Mouse (Mus musculus) MEL (cell line): ENCODE measurements around the gene Hmg20a. TPM values are rescaled to one million over a fixed set of nuclear protein-coding genes. Genes with fewer than 3 reads are reported as not detected.

Experiments
- DNase-seq: peaks from one replicate; pipeline ENCODE4 v3.0.0; 2011; ENCODE audit warnings: low read depth, low spot score
- H3K27ac ChIP-seq: 2 replicates; pipeline ENCODE4 v1.5.1; 2012; ENCODE audit warnings: low read depth, mild to moderate bottlenecking, control low read depth, low read length, moderate library complexity; ENCODE audit not compliant: control insufficient read depth
- H3K27me3 ChIP-seq, 2 experiments: fragments of 150-350 bp in 1 of 2; sonication (generic) in 1 of 2; 2 replicates each; pipeline ENCODE4 v1.6.1; 2012; ENCODE audit warnings: low read length in 2 of 2, mild to moderate bottlenecking in 2 of 2, improper control_type of control experiment in 1 of 2, moderate library complexity in 1 of 2; ENCODE audit not compliant: insufficient read depth in 2 of 2, control insufficient read depth in 1 of 2
- H3K36me3 ChIP-seq, 2 experiments: 2 replicates each; pipeline ENCODE4 v1.6.1; 2012 to 2014; ENCODE audit warnings: low read length in 2 of 2, improper control_type of control experiment in 1 of 2, inconsistent platforms in 1 of 2, mild to moderate bottlenecking in 1 of 2; ENCODE audit not compliant: insufficient read depth in 2 of 2, control insufficient read depth in 1 of 2
- H3K4me1 ChIP-seq, 2 experiments: fragments of 150-350 bp in 1 of 2; sonication (generic) in 1 of 2; 2 replicates each; pipeline ENCODE4 v1.6.1; 2012; ENCODE audit warnings: low read length in 2 of 2, improper control_type of control experiment in 1 of 2, mild to moderate bottlenecking in 1 of 2; ENCODE audit not compliant: insufficient read depth in 2 of 2, control insufficient read depth in 1 of 2
- H3K4me3 ChIP-seq, 2 experiments: fragments of 150-350 bp in 1 of 2; sonication (generic) in 1 of 2; 2 replicates each; pipeline ENCODE4 v1.5.1; 2012; ENCODE audit warnings: low read depth in 2 of 2, low read length in 2 of 2, mild to moderate bottlenecking in 2 of 2, moderate library complexity in 2 of 2, control low read depth in 1 of 2, improper control_type of control experiment in 1 of 2; ENCODE audit not compliant: control insufficient read depth in 1 of 2, insufficient read depth in 1 of 2
- H3K79me2 ChIP-seq: 2 replicates; pipeline ENCODE4 v1.6.1; 2012; ENCODE audit warnings: mild to moderate bottlenecking, low read length, moderate library complexity; ENCODE audit not compliant: control insufficient read depth, poor library complexity, insufficient read depth
- H3K9ac ChIP-seq: 2 replicates; pipeline ENCODE4 v1.6.1; 2012; ENCODE audit warnings: low read depth, mild to moderate bottlenecking, control low read depth, low read length, moderate library complexity; ENCODE audit not compliant: control insufficient read depth, poor library complexity, severe bottlenecking
- H3K9me3 ChIP-seq: fragments of 150-350 bp; sonication (generic); replicated peaks from 2 replicates; pipeline ENCODE4 v1.6.1; 2012; ENCODE audit warnings: mild to moderate bottlenecking, low read length, improper control_type of control experiment, moderate library complexity; ENCODE audit not compliant: insufficient read depth
- BHLHE40 ChIP-seq: IDR thresholded peaks from 2 replicates; pipeline ENCODE4 v1.6.1; 2012; ENCODE audit warnings: low read depth, mild to moderate bottlenecking, inconsistent platforms, low read length, improper control_type of control experiment, borderline replicate concordance
- CHD2 ChIP-seq: IDR thresholded peaks from 2 replicates; pipeline ENCODE4 v1.6.1; 2011; ENCODE audit warnings: low read length, improper control_type of control experiment
- E2F4 ChIP-seq: IDR thresholded peaks from 2 replicates; pipeline ENCODE4 v1.6.1; 2011; ENCODE audit warnings: low read depth, low read length, improper control_type of control experiment, borderline replicate concordance
- GABPA ChIP-seq: IDR thresholded peaks from 2 replicates; pipeline ENCODE4 v1.6.1; 2012; ENCODE audit warnings: low read depth, mild to moderate bottlenecking, inconsistent platforms, low read length, improper control_type of control experiment, moderate library complexity
- HCFC1 ChIP-seq: IDR thresholded peaks from 2 replicates; pipeline ENCODE4 v1.6.1; 2012; ENCODE audit warnings: low read depth, mild to moderate bottlenecking, inconsistent platforms, low read length, improper control_type of control experiment, moderate library complexity
- MAFK ChIP-seq: IDR thresholded peaks from 2 replicates; pipeline ENCODE4 v1.6.1; 2011; ENCODE audit warnings: low read depth, mild to moderate bottlenecking, low read length, improper control_type of control experiment, borderline replicate concordance
- MAZ ChIP-seq: IDR thresholded peaks from 2 replicates; pipeline ENCODE4 v1.6.1; 2012; ENCODE audit warnings: low read depth, mild to moderate bottlenecking, inconsistent platforms, low read length, improper control_type of control experiment
- MEF2A ChIP-seq: IDR thresholded peaks from 2 replicates; pipeline ENCODE4 v1.6.1; 2014; ENCODE audit warnings: low read depth, mild to moderate bottlenecking, inconsistent platforms, low read length, improper control_type of control experiment; ENCODE audit not compliant: poor library complexity, insufficient replicate concordance, severe bottlenecking; ENCODE audit errors: extremely low read depth
- MYC ChIP-seq: IDR thresholded peaks from 2 replicates; pipeline ENCODE4 v1.6.1; 2011; ENCODE audit warnings: low read depth, mild to moderate bottlenecking, low read length, improper control_type of control experiment, moderate library complexity
- NRF1 ChIP-seq: IDR thresholded peaks from 2 replicates; pipeline ENCODE4 v1.6.1; 2014; ENCODE audit warnings: low read depth, mild to moderate bottlenecking, inconsistent platforms, low read length, improper control_type of control experiment, moderate library complexity; ENCODE audit not compliant: poor library complexity, insufficient read depth, severe bottlenecking
- POLR2A ChIP-seq, 2 experiments: IDR thresholded peaks; 2 replicates each; pipeline ENCODE4 v1.6.1; 2011 to 2012; ENCODE audit warnings: low read length in 2 of 2, mild to moderate bottlenecking in 2 of 2, control low read depth in 1 of 2, improper control_type of control experiment in 1 of 2, low read depth in 1 of 2, moderate library complexity in 1 of 2; ENCODE audit not compliant: control insufficient read depth in 1 of 2, insufficient read depth in 1 of 2, poor library complexity in 1 of 2
- POLR2AphosphoS2 ChIP-seq: IDR thresholded peaks from 2 replicates; pipeline ENCODE4 v1.6.1; 2011; ENCODE audit warnings: low read length, improper control_type of control experiment
- POLR2AphosphoS5 ChIP-seq: IDR thresholded peaks from 2 replicates; pipeline ENCODE4 v1.6.1; 2012; ENCODE audit warnings: low read depth, borderline replicate concordance, mild to moderate bottlenecking, inconsistent platforms, low read length, moderate library complexity, mixed read lengths
- RCOR1 ChIP-seq: IDR thresholded peaks from 2 replicates; pipeline ENCODE4 v1.6.1; 2012; ENCODE audit warnings: low read depth, mild to moderate bottlenecking, inconsistent platforms, low read length, improper control_type of control experiment
- SMC3 ChIP-seq: IDR thresholded peaks from 2 replicates; pipeline ENCODE4 v1.6.1; 2011; ENCODE audit warnings: low read depth, low read length, improper control_type of control experiment
- TBP ChIP-seq: IDR thresholded peaks from 2 replicates; pipeline ENCODE4 v1.8.0; 2011; ENCODE audit warnings: low read depth, low read length, improper control_type of control experiment
- TCF12 ChIP-seq: IDR thresholded peaks from 2 replicates; pipeline ENCODE4 v1.6.1; 2014; ENCODE audit warnings: low read depth, mild to moderate bottlenecking, inconsistent platforms, low read length, improper control_type of control experiment, moderate library complexity
- USF2 ChIP-seq, 2 experiments: IDR thresholded peaks; 2 replicates each; pipeline ENCODE4 v1.6.1; 2011 to 2012; ENCODE audit warnings: improper control_type of control experiment in 2 of 2, low read length in 2 of 2, borderline replicate concordance in 1 of 2, inconsistent platforms in 1 of 2, low read depth in 1 of 2, mild to moderate bottlenecking in 1 of 2; ENCODE audit not compliant: insufficient read depth in 1 of 2
- ZMIZ1 ChIP-seq: IDR thresholded peaks from 2 replicates; pipeline ENCODE4 v1.6.1; 2012; ENCODE audit warnings: low read depth, mild to moderate bottlenecking, inconsistent platforms, low read length, improper control_type of control experiment, moderate library complexity
- polyA plus RNA-seq, 2 experiments: library from polyadenylated mRNA; stranded (reverse) in 1 of 2; unstranded in 1 of 2; fragments of >175 nt in 1 of 2; fragments of >200 nt in 1 of 2; gene quantifications; 2 replicates each; pipeline versions ENCODE4 v1.2.1 to v1.2.4; 2012; ENCODE audit warnings: low replicate concordance in 2 of 2, low read depth in 1 of 2; ENCODE audit not compliant: insufficient read length in 2 of 2, insufficient read depth in 1 of 2, missing spikeins in 1 of 2
- total RNA-seq: library from RNA; depleted of rRNA; stranded (reverse); fragments of 300-350 nt; gene quantifications from 2 replicates; pipeline ENCODE4 v1.2.3, GENCODE M21; 2012

The Hmg20a gene
- total and polyA plus RNA-seq, 3 experiments, result 12.6 to 23.6 TPM; not detected in 1

- no peak for DNase-seq
- Histone ChIP-seq H3K4me1 (peaks cover 0 to 4% of the 10 kb centered on the region in 2 experiments; a peak in 2 of 4 replicates), H3K27me3 (no peaks in the 10 kb centered on the region; a peak in 1 of 4 replicates), H3K4me3 (no peak overlapping the region), H3K27ac (no peak overlapping the region), H3K79me2 (no peaks in the 10 kb centered on the region), H3K9me3 (no peaks in the 10 kb centered on the region), H3K36me3 (0 out of 4 replicates have a peak, but pooled peaks cover 0 to 2% of the 10 kb centered on the region in 2 experiments), H3K9ac (no peak overlapping the region)
- TF ChIP-seq MYC (no peak), ZMIZ1 (no peak), MAFK (no peak), POLR2AphosphoS5 (no peak), POLR2A (IDR thresholded peaks at IDR 0.05; ENCODE audit: control insufficient read depth in 1 of 2, insufficient read depth in 1 of 2, low read depth in 1 of 2, low read length in 2 of 2, poor library complexity in 1 of 2) (no peak), POLR2AphosphoS2 (no peak), MAZ (no peak), BHLHE40 (no peak)
Measured at GRCm38 (mm10) chr9:56531991-56532390, 113.6 kb downstream of the Hmg20a start.

- no peak overlapping the region for H3K27ac ChIP-seq
- no peaks in the 10 kb centered on the region; a peak in 1 of 4 replicates for H3K27me3 ChIP-seq
- H3K9ac ChIP-seq, result no peak overlapping the region
- no peaks in the 10 kb centered on the region for H3K9me3 ChIP-seq
- TF ChIP-seq TBP (no peak), GABPA (no peak), MYC (no peak), CHD2 (no peak), BHLHE40 (no peak), USF2 (IDR thresholded peaks at IDR 0.05; ENCODE audit: borderline replicate concordance in 1 of 2, insufficient read depth in 1 of 2, low read depth in 1 of 2, low read length in 2 of 2) (no peak), E2F4 (no peak), TCF12 (no peak), RCOR1 (no peak), ZMIZ1 (no peak), POLR2A (IDR thresholded peaks at IDR 0.05; ENCODE audit: control insufficient read depth in 1 of 2, insufficient read depth in 1 of 2, low read depth in 1 of 2, low read length in 2 of 2, poor library complexity in 1 of 2) (no peak), MEF2A (no peak), NRF1 (no peak), HCFC1 (no peak), MAFK (no peak), SMC3 (no peak)
- DNase-seq, result no peak
- H3K4me1 ChIP-seq, result peaks cover 0 to 4% of the 10 kb centered on the region in 2 experiments; a peak in 2 of 4 replicates
- 0 out of 4 replicates have a peak, but pooled peaks cover 0 to 2% of the 10 kb centered on the region in 2 experiments for H3K36me3 ChIP-seq
- no peak overlapping the region for H3K4me3 ChIP-seq
- no peaks in the 10 kb centered on the region for H3K79me2 ChIP-seq
Measured at GRCm38 (mm10) chr9:56533916-56534315, 115.5 kb downstream of the Hmg20a start.
